Mouse (Mus musculus) hindbrain, embryonic 13.5 days (tissue): ENCODE results near the gene Galnt10. TPM values are rescaled to one million over a fixed set of nuclear protein-coding genes. Genes with fewer than 3 reads are reported as not detected.

Experiments used
- ATAC-seq: fragments of 200-750 bp; cut with Nextera tagmentation; 2 replicates; pipeline ENCODE4 v1.8.0; 2017; ENCODE audit warnings: moderate TSS enrichment; ENCODE audit not compliant: low FRiP score
- H3K27ac ChIP-seq: fragments of 300-500 bp; sonication (generic); 2 replicates; pipeline ENCODE4 v1.5.1; 2015; ENCODE audit warnings: inconsistent platforms, mild to moderate bottlenecking, moderate library complexity
- H3K27me3 ChIP-seq: fragments of 300-500 bp; sonication (generic); 2 replicates; pipeline ENCODE4 v1.6.1; 2015; ENCODE audit warnings: mild to moderate bottlenecking, inconsistent platforms
- H3K36me3 ChIP-seq: fragments of 300-500 bp; sonication (generic); 2 replicates; pipeline ENCODE4 v1.6.1; 2015; ENCODE audit warnings: mild to moderate bottlenecking, inconsistent platforms
- H3K4me1 ChIP-seq: fragments of 300-500 bp; sonication (generic); replicated peaks from 2 replicates; pipeline ENCODE4 v1.6.1; 2015; ENCODE audit warnings: inconsistent platforms
- H3K4me2 ChIP-seq: fragments of 300-500 bp; sonication (generic); 2 replicates; pipeline ENCODE4 v1.6.1; 2015; ENCODE audit warnings: inconsistent platforms, mild to moderate bottlenecking, moderate library complexity
- H3K4me3 ChIP-seq: fragments of 300-500 bp; sonication (generic); 2 replicates; pipeline ENCODE4 v1.5.1; 2015; ENCODE audit warnings: mild to moderate bottlenecking, inconsistent platforms
- H3K9ac ChIP-seq: fragments of 300-500 bp; sonication (generic); 2 replicates; pipeline ENCODE4 v1.6.1; 2015; ENCODE audit warnings: mild to moderate bottlenecking, inconsistent platforms
- H3K9me3 ChIP-seq: fragments of 300-500 bp; sonication (generic); 2 replicates; pipeline ENCODE4 v1.6.1; 2016; ENCODE audit warnings: inconsistent platforms
- WGBS: fragments of 180-500 bp; shearing (Covaris S2); methylation state at CpG from one replicate; pipeline ENCODE4 v1.1.7; 2015; 5-methylcytosine and 5-hydroxymethylcytosine counted together
- polyA plus RNA-seq: library from polyadenylated mRNA; unstranded; fragments of >200 nt; fragmentation: Nextera tagmentation; extraction: Ambion mirVana; gene quantifications from 2 replicates; pipeline ENCODE4 v1.2.1, GENCODE M21; 2015

The Galnt10 gene
- 12.1 and 12.2 TPM in 2 replicates for polyA plus RNA-seq

DNA sequence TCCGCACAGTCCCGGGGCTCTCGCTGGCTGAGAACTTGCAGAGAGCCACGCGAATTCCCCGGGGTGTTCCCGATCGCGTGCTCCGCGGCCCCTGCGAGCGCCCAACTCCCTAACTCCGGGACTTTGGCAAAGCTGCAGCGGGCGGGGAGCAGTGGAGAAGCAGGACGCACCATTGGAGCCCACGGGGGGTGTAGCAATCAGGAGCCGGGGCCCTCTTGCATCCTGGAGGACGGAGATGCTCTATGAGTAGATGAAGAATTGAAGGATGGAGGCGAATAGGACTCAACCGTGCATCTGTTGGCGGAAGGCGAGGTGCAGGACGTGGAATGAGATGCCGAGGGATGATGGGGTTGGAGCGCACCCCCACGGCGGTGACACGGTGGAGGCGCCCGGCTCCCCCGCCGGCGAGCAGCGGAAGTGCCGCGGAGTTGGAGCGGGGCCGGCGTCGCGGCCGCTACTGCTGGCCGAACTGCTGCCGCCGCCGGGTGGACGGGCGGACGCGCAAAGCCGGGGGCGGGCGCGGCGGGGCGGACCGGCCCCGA is at the start of gene Galnt10:
Gene Galnt10, plus strand, starts transcription at position 425 of the 542 bp plus-strand sequence.
- Histone ChIP-seq H3K4me1 (peaks cover 47% of the 10 kb centered on the region), H3K4me2 (peak within 1 kb of the TSS; percentile 99), H3K27ac (peak within 1 kb of the TSS; percentile 85), H3K36me3 (no peaks in the 10 kb centered on the region), H3K9ac (peak within 1 kb of the TSS; percentile 77), H3K9me3 (no peaks in the 10 kb centered on the region), H3K27me3 (0 out of 2 replicates have a peak, but pooled peaks cover 14% of the 10 kb centered on the region), H3K4me3 (peak within 1 kb of the TSS; percentile 65)
- ATAC-seq = peak; percentile 90
- WGBS = under 1% methylated on average over 45 of the region's 60 CpGs

GRCm38 (mm10) chr11:57595899-57596298 is 49.3 kb upstream of the Galnt10 start:
- Histone ChIP-seq H3K36me3 (no peaks in the 10 kb centered on the region), H3K4me3 (no peak overlapping the region), H3K4me1 (peaks cover 23% of the 10 kb centered on the region), H3K27me3 (0 out of 2 replicates have a peak, but pooled peaks cover 2% of the 10 kb centered on the region), H3K27ac (no peak overlapping the region), H3K9me3 (no peaks in the 10 kb centered on the region), H3K9ac (no peak overlapping the region), H3K4me2 (no peak overlapping the region)
- no peak for ATAC-seq
- 62% methylated on average over 5 of the region's 5 CpGs for WGBS

GRCm38 (mm10) chr11:57598161-57598560 is 47.1 kb upstream of the Galnt10 start:
- H3K27ac ChIP-seq = 0 out of 2 replicates have a peak overlapping the region, but pooled peaks have one; percentile 30
- WGBS = 51% methylated on average over 5 of the region's 5 CpGs

GRCm38 (mm10) chr11:57599304-57599703 is 45.9 kb upstream of the Galnt10 start:
- no peaks in the 10 kb centered on the region for H3K9me3 ChIP-seq
- H3K27me3 ChIP-seq = 0 out of 2 replicates have a peak, but pooled peaks cover 10% of the 10 kb centered on the region
- no peak overlapping the region for H3K27ac ChIP-seq
- no peak overlapping the region for H3K4me3 ChIP-seq
- 44% methylated on average over 6 of the region's 6 CpGs for WGBS
- H3K4me2 ChIP-seq = no peak overlapping the region
- no peak for ATAC-seq
- H3K4me1 ChIP-seq = peaks cover 27% of the 10 kb centered on the region
- no peaks in the 10 kb centered on the region for H3K36me3 ChIP-seq
- no peak overlapping the region for H3K9ac ChIP-seq

More at GRCm38 (mm10) chr11:57598161-57598560, 47.1 kb upstream of the Galnt10 start:
- no peak for ATAC-seq
- Histone ChIP-seq H3K36me3 (no peaks in the 10 kb centered on the region), H3K4me1 (peaks cover 27% of the 10 kb centered on the region), H3K9ac (no peak overlapping the region), H3K27me3 (0 out of 2 replicates have a peak, but pooled peaks cover 2% of the 10 kb centered on the region), H3K4me2 (no peak overlapping the region), H3K4me3 (no peak overlapping the region), H3K9me3 (no peaks in the 10 kb centered on the region)

- 0 out of 2 replicates have a peak, but pooled peaks cover 10% of the 10 kb centered on the region for H3K27me3 ChIP-seq
- ATAC-seq = no peak
- H3K4me3 ChIP-seq = no peak overlapping the region
- H3K9ac ChIP-seq = no peak overlapping the region
- 25% methylated on average over 8 of the region's 8 CpGs for WGBS
- no peaks in the 10 kb centered on the region for H3K9me3 ChIP-seq
- H3K4me2 ChIP-seq = no peak overlapping the region
- no peaks in the 10 kb centered on the region for H3K36me3 ChIP-seq
- H3K4me1 ChIP-seq = peaks cover 28% of the 10 kb centered on the region
- no peak overlapping the region for H3K27ac ChIP-seq
These were observed 45.1 kb upstream of the Galnt10 start for GRCm38 (mm10) chr11:57600113-57600512.

DNA sequence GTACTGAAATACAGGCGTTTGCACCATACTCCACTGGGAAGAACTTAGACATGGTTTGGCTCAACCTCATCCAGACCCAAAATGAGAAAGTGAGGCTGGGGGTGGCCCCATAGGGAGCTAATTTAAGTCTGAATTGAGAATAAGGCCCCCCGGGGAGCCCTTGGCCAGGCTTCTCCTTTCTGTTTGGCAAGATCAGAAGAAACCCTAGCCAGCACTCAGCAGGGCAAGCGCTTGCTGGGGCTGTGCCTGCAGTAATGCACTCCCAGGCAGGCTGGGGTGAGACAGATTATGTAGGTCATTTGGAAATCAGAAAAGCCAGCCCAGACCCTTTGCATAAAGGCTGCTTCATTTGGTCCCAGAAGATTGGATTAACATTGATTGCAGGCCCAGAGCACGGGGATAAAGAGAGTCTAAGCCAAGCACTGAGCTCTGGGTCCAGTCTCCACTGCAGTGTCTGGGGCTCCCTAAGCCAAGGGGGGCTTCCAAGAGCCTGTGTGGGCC is 44.6 kb upstream of the Galnt10 start:
- H3K4me2 ChIP-seq = no peak overlapping the region
- 0 out of 2 replicates have a peak, but pooled peaks cover 10% of the 10 kb centered on the region for H3K27me3 ChIP-seq
- H3K4me3 ChIP-seq = no peak overlapping the region
- ATAC-seq = peak; percentile 78
- WGBS = 4% methylated on average over 4 of the region's 4 CpGs
- peak overlapping the region; percentile 79 for H3K27ac ChIP-seq
- H3K9me3 ChIP-seq = no peaks in the 10 kb centered on the region
- no peaks in the 10 kb centered on the region for H3K36me3 ChIP-seq
- peaks cover 34% of the 10 kb centered on the region for H3K4me1 ChIP-seq
- peak overlapping the region; percentile 13; the same call in 1 of the 2 replicates for H3K9ac ChIP-seq

- H3K27me3 ChIP-seq = 0 out of 2 replicates have a peak, but pooled peaks cover 16% of the 10 kb centered on the region
- WGBS = 85% methylated on average over 2 of the region's 2 CpGs
- peaks cover 38% of the 10 kb centered on the region for H3K4me1 ChIP-seq
- H3K36me3 ChIP-seq = no peaks in the 10 kb centered on the region
- ATAC-seq = no peak
- H3K27ac ChIP-seq = no peak overlapping the region
- H3K9me3 ChIP-seq = no peaks in the 10 kb centered on the region
- H3K4me3 ChIP-seq = no peak overlapping the region
- H3K9ac ChIP-seq = no peak overlapping the region
- no peak overlapping the region for H3K4me2 ChIP-seq
These were observed 43.3 kb upstream of the Galnt10 start for GRCm38 (mm10) chr11:57601806-57602455.

- Histone ChIP-seq H3K4me2 (no peak overlapping the region), H3K9me3 (no peaks in the 10 kb centered on the region), H3K4me3 (no peak overlapping the region), H3K36me3 (no peaks in the 10 kb centered on the region), H3K9ac (no peak overlapping the region), H3K27me3 (peaks cover 18% of the 10 kb centered on the region; the same call in 1 of the 2 replicates), H3K4me1 (peaks cover 23% of the 10 kb centered on the region), H3K27ac (no peak overlapping the region)
- WGBS = 42% methylated on average over 5 of the region's 5 CpGs
- no peak for ATAC-seq
These were observed 40.2 kb upstream of the Galnt10 start for GRCm38 (mm10) chr11:57605086-57605485.

- 78% methylated on average over 3 of the region's 3 CpGs for WGBS
- H3K9me3 ChIP-seq = no peaks in the 10 kb centered on the region
These were observed 39.6 kb upstream of the Galnt10 start for GRCm38 (mm10) chr11:57605660-57606059.

GRCm38 (mm10) chr11:57614502-57614901 is 30.7 kb upstream of the Galnt10 start:
- Histone ChIP-seq H3K4me3 (no peak overlapping the region), H3K36me3 (no peaks in the 10 kb centered on the region), H3K4me2 (no peak overlapping the region), H3K9me3 (no peaks in the 10 kb centered on the region), H3K27me3 (0 out of 2 replicates have a peak, but pooled peaks cover 12% of the 10 kb centered on the region), H3K4me1 (peaks cover 26% of the 10 kb centered on the region), H3K9ac (no peak overlapping the region), H3K27ac (no peak overlapping the region)
- 69% methylated on average over 9 of the region's 9 CpGs for WGBS
- no peak for ATAC-seq

More at GRCm38 (mm10) chr11:57605660-57606059, 39.6 kb upstream of the Galnt10 start:
- no peak overlapping the region for H3K9ac ChIP-seq
- H3K36me3 ChIP-seq = no peaks in the 10 kb centered on the region
- H3K27me3 ChIP-seq = peaks cover 18% of the 10 kb centered on the region; the same call in 1 of the 2 replicates
- H3K4me1 ChIP-seq = peaks cover 18% of the 10 kb centered on the region
- ATAC-seq = no peak
- H3K4me3 ChIP-seq = no peak overlapping the region
- no peak overlapping the region for H3K27ac ChIP-seq
- H3K4me2 ChIP-seq = no peak overlapping the region

- H3K27me3 ChIP-seq = 0 out of 2 replicates have a peak, but pooled peaks cover 12% of the 10 kb centered on the region
- 67% methylated on average over 9 of the region's 9 CpGs for WGBS
- H3K9ac ChIP-seq = no peak overlapping the region
- no peak overlapping the region for H3K4me2 ChIP-seq
- no peaks in the 10 kb centered on the region for H3K9me3 ChIP-seq
- H3K4me3 ChIP-seq = no peak overlapping the region
- H3K36me3 ChIP-seq = no peaks in the 10 kb centered on the region
- H3K27ac ChIP-seq = no peak overlapping the region
- ATAC-seq = no peak
- peaks cover 26% of the 10 kb centered on the region for H3K4me1 ChIP-seq
These were observed 30.0 kb upstream of the Galnt10 start for GRCm38 (mm10) chr11:57615286-57615685.

DNA sequence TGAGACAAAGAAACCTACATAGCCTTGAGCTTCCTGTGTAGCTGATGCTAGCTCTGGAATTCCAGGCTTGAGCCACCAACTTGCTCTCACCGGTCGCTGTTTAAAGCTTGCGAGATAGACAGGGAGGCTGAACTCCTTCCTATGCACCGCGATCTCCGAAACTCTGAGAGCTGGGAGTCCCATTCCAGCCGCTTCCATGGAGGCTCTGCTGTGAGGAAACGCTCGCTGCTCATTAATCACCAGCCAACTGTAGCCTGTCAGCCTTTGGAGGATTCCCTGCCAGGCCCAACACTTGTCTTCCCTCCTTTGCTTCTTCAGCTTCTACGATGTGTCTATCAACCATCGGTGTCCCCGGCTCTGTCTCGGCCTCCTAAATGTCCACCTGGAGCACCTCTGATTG is 29.4 kb upstream of the Galnt10 start:
- 40% methylated on average over 13 of the region's 13 CpGs for WGBS
- Histone ChIP-seq H3K9me3 (no peaks in the 10 kb centered on the region), H3K4me3 (no peak overlapping the region), H3K4me2 (no peak overlapping the region), H3K27me3 (0 out of 2 replicates have a peak, but pooled peaks cover 12% of the 10 kb centered on the region), H3K9ac (no peak overlapping the region), H3K27ac (no peak overlapping the region), H3K36me3 (no peaks in the 10 kb centered on the region), H3K4me1 (peaks cover 26% of the 10 kb centered on the region)
- ATAC-seq = no peak
